Mouse (Mus musculus) brain, embryonic 18.5 days (tissue): ENCODE data around the gene Sel1l3.

Experiments used
- DNase-seq: peaks from one replicate; pipeline ENCODE4 v3.0.0-alpha.2; 2012; ENCODE audit warnings: low read depth, low spot score

The Sel1l3 gene

GRCm38 (mm10) chr5:53174461-53174860 lies 39.3 kb downstream of the Sel1l3 start:
- DNase-seq, result no peak

- DNase-seq, result no peak
Measured at GRCm38 (mm10) chr5:53172908-53173307, 40.8 kb downstream of the Sel1l3 start.

- DNase-seq, result no peak
Measured at GRCm38 (mm10) chr5:53172256-53172636, 41.5 kb downstream of the Sel1l3 start.

- no peak for DNase-seq
Measured at GRCm38 (mm10) chr5:53171611-53172255, 42.0 kb downstream of the Sel1l3 start.

GRCm38 (mm10) chr5:53167564-53167963 lies 46.2 kb downstream of the Sel1l3 start:
- DNase-seq, result no peak

GRCm38 (mm10) chr5:53165672-53166071 lies 48.1 kb downstream of the Sel1l3 start:
- DNase-seq, result no peak

GRCm38 (mm10) chr5:53162436-53162835 lies 51.3 kb downstream of the Sel1l3 start:
- no peak for DNase-seq

- DNase-seq, result no peak
Measured at GRCm38 (mm10) chr5:53161506-53162186, 52.1 kb downstream of the Sel1l3 start.

- no peak for DNase-seq
Measured at GRCm38 (mm10) chr5:53160207-53160606, 53.5 kb downstream of the Sel1l3 start.

- DNase-seq, result no peak
Measured at GRCm38 (mm10) chr5:53159631-53160030, 54.1 kb downstream of the Sel1l3 start.

GRCm38 (mm10) chr5:53159166-53159565 lies 54.6 kb downstream of the Sel1l3 start:
- no peak for DNase-seq

GRCm38 (mm10) chr5:53155985-53156679 lies 57.6 kb downstream of the Sel1l3 start:
- DNase-seq, result peak; percentile 42

- DNase-seq, result peak; percentile 71
Measured at GRCm38 (mm10) chr5:53154501-53154900, 59.2 kb downstream of the Sel1l3 start.

- no peak for DNase-seq
Measured at GRCm38 (mm10) chr5:53154078-53154477, 59.6 kb downstream of the Sel1l3 start.

- no peak for DNase-seq
Measured at GRCm38 (mm10) chr5:53153144-53153543, 60.6 kb downstream of the Sel1l3 start.

GRCm38 (mm10) chr5:53151379-53151960 lies 62.3 kb downstream of the Sel1l3 start:
- no peak for DNase-seq

GRCm38 (mm10) chr5:53148960-53149685 lies 64.6 kb downstream of the Sel1l3 start:
- no peak for DNase-seq

GRCm38 (mm10) chr5:53148160-53148923 lies 65.4 kb downstream of the Sel1l3 start:
- DNase-seq, result no peak

GRCm38 (mm10) chr5:53147418-53147817 lies 66.3 kb downstream of the Sel1l3 start:
- DNase-seq, result no peak

GRCm38 (mm10) chr5:53146684-53147061 lies 67.1 kb downstream of the Sel1l3 start:
- no peak for DNase-seq
